Mouse (Mus musculus) adrenal gland, adult 18-20 months (tissue): ENCODE data around the gene Parp3. TPM values are rescaled to one million over a fixed set of nuclear protein-coding genes. Genes with fewer than 3 reads are reported as not detected.

ENCODE experiments used
- DNase-seq, 2 experiments: peaks; one replicate each; pipeline ENCODE4 v3.0.0; 2021 to 2022; ENCODE audit warnings: low spot score in 2 of 2
- total RNA-seq, 2 experiments: library from RNA; stranded (reverse); gene quantifications; 1 replicate in 1 of 2; 2 replicates in 1 of 2; pipeline ENCODE4 v1.2.3; 2021

Parp3 gene
- total RNA-seq, 2 experiments from 2014 or later = 35.9 to 63.4 TPM

DNA sequence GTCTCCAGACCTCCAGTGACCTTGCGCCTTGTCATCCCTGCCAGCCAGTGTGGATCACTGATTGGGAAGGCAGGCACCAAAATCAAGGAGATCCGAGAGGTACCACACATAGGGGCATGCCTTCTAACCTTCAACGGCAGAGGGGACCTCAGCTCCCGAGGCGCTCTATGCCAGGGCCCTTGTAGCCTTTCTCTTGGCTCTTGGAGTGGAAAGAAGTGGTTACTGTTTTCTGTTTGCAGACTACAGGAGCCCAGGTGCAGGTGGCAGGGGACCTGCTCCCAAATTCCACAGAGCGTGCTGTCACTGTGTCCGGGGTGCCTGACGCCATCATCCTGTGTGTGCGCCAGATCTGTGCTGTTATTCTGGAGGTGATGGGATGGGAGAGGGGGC, 15.7 kb downstream of the Parp3 start:
- no peak for DNase-seq

DNA sequence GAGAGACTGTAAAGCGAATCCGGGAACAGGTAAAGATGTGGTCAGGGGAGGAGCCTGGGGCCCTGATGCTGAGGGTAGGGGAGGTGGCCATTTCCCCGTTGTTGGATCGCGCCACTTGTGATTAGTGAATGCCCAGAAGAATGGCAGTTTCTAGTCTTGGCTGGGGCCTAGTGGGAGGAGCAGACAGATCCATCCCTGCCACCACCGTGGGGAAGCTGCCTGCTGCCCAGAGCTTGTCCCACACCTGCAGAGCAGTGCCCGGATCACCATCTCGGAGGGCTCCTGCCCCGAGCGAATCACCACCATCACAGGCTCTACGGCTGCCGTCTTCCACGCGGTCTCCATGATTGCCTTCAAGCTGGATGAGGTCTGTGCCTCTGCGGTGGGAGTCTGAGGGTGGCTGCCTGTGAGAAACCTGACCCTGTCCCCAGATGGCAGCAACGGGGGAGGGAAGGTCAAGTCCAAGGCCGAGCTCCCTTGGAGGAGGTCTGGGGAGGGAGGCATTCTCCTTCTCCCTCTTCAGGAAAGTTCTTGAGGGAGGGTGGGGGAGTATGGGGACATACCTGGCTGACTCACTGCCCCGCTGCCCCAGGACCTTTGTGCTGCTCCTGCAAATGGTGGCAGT, 16.2 kb downstream of the Parp3 start:
- no peak for DNase-seq

DNA sequence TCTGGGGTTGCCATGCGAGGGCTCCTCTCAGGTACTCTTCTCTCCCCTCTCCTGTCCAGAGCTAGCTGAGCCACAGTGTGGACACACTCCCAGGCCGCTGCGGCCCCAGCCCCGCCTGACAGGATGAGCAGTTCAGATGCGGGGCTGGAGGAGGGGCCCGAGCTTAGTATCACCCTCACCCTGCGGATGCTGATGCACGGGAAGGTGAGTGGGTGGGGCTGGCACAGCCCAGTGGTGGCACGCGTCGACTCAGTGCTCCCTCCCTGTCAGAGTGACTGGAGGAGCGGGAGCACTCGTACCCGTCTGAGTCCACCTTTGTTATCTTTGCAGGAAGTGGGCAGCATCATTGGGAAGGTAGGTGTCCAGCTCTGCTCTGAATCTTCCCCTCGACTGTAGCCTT, 16.8 kb downstream of the Parp3 start:
- no peak for DNase-seq

DNA sequence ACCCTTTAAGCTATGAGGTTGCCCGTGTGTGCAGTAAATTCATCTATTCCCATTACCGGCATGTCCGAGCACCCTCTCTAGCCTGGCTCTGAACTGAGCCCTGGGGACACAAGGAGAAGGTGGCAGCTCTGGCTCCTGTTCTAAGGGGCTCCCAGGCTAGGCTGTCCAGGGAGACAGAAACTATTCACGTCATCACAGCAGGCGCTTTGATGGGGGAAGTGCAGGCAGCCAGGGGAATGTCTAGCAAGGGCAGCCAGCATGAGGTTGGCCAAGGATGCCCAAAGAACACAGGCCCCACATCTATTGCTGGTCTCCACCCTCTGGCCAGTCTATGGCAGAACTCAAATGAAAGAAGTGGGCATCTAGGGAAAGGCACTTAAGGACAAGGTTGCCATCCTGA, 18.8 kb downstream of the Parp3 start:
- DNase-seq = no peak

DNA sequence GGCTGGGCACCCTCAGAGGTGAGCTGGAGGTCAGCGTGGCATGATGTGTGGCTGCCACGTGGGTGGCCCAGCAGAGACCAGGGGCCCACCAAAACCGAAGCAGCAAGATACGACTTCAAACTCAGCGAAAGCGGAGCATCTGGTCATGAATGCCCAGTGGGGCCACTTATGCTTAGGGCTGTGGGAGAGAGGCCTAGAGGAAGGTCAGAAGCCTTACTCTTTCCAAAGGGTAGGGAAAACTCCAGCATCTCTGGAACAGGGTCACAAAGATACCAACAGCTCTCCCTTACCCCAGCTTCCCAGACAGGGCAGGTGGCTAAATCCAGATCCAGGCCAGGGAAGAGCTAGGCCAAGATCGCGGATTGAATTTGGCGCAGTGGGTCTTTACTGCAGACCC, 19.6 kb downstream of the Parp3 start:
- no peak for DNase-seq

DNA sequence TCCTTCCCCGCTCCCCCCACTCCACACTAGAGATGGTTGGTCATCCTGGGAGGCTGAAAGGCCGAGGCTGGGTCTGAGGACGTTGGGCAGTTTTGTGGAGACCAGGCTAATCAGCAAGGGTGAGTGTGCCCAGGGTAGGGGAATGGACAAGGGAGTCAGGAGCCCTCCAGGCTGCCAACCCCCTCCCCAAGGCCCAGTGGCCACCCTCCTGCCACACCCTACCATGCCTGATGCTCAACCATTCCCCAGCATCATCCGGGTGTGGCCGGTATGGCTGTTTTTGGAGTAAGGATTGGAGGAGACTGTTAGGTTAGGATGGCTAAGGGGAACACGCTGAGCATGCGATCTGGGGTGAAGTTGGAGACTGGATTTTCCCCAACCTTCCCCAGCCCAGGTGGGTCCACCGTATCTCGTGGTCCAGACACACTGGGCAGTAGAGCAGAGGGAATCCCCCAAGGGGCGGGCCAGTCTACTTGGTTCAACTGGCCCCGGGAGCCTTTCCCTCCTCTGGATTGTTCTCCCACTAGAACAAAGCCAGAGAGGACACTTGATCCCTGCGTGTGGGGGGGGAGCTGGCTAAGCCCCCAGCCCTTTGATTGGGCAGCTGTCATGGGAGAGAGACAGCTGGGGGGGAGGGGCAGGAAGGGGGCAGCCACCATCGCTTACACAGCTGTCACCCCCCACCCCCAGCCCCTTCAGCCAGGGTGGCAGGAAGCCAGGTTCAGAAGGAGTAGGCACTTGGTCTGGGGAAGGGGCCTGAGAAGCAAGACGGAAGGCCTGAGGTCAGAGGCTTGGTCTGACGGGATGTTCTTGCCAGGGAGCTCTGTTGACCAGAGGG, 20.2 kb downstream of the Parp3 start:
- DNase-seq = no peak

DNA sequence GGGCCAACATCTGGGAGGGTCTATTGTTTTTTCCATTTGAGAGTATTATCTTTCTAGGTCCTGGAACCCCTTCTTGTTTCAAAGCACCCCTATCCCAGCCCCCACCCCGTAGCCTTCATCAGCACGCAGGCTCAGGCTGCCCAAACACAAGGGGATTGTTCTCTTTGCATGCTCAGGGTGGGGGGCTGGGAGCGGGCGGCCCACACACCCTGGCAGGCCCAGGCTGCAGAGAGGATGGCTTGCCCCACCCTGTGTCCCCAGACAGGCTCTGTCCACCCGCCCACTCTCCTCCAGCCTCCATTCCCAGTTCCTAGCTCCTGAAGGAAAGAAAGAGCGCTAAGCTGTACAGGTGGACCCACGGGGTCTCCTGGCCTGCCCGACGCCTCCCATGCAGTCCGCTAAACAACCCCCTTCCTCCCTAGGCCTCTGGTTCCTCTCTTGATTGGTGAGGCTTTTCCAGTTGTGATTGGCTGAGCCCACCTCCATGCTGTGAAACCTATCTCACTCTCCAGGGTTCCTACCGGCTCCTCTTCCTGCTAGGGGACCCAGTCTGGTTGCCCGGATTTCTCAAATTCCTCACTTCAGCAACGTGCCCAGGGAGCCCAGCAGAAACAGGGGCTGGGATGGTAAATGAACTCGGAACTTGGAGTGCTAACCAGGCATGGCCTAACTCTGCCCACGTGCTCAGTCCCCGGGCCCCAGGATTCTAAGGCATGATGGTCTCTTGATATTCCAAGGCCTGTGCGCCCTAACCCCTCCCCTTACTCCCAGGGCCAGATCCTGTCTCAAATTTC, 21.7 kb downstream of the Parp3 start:
- no peak for DNase-seq

DNA sequence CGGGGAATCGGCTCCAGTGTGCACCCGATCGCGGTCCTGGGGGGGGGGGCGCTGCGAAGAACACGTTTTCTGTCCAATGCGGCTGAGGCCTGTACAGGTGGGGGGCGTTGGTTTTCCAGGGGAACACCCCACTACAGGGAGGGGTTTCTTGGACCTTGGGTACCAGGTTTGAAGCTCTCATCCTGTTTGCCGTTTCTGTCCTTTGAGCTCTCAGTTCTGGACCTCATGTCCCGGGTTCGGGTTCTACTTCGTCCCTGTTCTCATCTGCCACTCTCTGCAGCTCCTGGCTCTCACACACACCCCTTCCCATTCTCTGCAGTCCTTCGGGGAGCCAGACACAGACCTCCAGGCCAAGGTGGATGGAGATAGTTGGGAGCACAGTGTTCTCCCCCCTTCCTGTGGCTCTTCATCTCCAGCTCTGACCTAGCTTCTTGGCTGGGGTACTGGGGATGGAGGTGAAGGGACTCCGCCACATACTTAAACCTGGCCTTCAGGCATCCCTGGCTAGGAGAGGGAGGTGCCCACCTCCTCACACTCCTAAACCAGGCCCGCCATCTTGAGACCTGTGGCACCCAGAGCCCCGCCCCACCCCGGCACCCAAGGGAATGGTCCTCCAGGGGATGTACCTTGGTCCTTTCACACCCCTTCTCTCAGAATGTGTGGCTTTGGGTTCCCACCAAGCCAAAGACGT, 22.5 kb downstream of the Parp3 start:
- no peak for DNase-seq

DNA sequence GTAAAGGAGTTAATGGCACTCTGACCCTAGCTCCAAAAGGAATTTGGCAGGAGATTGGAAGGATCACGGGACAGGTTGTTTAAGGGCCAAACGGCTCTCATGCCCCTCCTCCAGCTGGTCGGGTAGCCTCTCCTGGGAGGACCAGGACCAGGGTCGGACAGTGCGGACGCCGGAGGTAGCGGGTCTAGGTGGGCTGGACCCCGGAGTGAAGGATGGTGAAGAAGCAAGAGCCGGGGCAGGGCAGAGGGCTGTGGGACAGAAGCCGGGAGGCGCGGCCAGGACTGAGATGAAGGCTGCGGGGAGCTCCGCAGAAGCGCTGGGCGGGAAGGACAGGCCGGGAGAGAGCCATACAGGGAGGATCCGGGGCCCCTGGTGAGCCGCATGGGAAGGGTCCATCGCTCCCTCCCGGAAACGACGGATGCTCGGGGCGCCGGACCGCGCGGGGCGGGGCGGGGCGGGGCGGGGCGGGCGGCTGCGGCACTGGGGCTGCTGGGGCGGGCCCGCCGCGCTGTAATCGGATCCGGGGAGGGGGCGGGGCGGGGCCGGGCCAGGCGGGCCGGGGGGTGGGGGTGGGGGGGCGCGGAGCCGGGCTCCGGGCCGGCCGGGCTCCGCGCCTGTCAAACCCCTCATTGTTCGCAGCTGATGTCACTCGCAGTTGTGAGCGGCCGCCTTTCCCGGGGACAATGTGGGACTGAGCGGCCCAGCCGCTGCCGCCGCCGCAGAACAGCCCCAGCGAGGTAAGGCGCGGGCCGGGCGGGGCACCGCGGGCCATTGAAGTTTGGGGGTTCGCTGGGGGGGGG, 23.3 kb downstream of the Parp3 start, which contains the start of gene Pcbp4:
TSS of gene Pcbp4 (plus strand) at position 21 of the 800 bp plus-strand sequence.
- DNase-seq = peak; percentile 47 to 57

DNA sequence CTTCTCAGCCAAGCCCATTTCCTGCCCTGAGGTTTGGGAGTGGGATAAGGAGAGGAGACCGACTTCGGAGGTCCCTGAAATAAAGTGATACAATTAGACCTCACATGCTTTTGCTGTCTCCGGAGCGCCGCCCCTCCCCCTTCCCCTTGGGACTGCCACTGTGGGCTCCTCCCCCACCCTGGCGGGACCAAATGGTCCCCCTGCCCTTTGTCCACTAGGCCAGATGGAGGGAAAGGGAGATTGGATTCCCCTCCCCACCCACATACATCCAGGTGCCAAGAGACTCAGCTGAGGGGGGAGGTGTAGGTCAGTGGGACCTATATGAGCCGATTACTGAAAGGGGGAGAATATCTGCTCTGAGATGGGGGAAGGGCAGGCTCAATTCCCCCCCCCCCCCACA, 23.9 kb downstream of the Parp3 start:
- no peak for DNase-seq

DNA sequence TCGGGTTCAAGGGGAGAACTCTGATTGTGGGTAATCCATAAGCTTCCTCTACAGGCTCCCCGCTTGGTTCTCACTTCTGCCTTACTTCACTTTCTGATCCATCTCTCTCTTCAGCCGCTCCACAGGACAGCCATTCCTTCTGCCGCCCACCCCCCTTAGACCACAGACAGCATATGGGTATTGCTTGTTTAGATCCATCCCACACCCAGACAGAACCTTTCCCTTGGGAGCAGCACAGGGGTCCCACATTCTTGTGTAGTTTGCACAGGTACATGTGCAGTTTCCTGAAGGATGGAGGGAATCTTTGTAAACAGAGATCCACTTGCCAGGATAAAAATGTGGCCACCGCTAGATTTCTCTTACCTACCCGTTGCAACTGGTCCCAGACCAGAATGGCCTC, 24.4 kb downstream of the Parp3 start:
- DNase-seq = no peak

DNA sequence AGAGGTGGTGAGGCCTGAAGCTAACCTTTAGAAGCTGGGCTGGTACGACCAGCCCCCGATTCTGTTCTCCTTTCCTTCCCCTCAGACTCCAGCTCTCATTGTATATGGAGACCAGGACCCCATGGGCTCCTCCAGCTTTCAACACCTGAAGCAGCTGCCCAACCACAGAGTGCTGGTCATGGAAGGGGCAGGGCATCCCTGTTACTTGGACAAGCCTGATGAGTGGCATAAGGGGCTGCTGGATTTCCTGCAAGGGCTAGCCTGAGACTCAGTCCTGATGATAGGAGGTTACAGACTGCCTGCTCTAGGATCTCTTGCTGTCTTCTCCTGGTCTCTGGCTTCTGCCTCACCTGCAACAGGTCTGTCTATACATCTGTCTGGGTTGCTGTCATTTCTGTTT, 24.9 kb downstream of the Parp3 start:
- DNase-seq = no peak

DNA sequence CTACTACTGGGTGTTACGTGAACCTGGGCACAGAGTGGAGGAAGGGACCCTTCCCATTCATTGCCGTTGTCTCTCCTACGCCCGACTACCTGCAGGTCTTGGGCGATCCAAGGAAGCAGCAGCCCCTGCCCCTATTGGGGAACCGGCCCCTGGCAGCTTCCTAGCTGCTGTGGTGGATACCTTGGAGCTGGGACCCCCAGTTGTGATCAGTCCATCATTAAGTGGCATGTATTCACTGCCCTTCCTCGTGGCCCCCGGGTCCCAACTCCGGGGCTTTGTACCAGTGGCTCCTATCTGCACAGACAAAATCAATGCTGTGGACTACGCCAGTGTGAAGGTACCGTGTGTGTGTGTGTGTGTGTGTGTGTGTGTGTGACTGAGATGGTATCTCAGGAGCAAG, 25.5 kb downstream of the Parp3 start:
- DNase-seq = no peak

DNA sequence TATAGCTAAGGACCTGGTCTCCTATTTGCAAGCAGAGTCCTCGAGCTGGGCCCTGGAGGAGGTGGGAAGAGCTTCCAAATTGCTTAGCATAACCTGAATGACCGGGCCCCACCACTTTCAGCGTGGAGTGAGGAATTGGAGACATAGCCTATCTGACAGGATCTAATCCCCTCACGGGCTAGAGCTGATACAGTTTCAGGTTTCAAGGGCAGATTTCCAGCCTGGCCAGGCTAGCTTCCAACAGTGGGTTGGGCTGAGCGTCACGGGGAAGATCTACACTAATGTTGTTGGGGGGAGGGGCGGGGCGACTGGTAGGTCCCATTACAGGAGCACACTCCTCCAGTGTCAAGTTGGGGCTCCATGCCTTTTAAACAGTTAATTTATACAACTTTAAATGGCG, 26.1 kb downstream of the Parp3 start:
- peak in 1 of 2 experiments; percentile 45 for DNase-seq

DNA sequence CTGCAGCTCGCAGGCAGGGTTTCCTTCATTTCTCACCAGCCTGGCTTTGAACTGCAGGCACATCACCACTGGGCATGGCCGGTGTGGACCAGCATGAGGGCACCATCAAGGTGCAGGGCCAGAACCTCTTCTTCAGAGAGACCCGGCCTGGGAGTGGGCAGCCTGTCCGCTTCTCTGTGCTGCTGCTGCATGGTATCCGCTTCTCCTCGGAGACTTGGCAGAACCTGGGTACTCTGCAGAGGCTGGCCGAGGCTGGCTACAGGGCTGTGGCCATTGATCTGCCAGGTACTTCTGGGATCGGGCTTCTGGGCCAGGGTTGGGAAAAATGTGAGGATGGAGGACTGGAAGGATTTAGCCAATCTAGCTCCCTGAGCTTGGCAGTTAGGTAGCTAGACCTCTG, 26.8 kb downstream of the Parp3 start:
- no peak for DNase-seq

DNA sequence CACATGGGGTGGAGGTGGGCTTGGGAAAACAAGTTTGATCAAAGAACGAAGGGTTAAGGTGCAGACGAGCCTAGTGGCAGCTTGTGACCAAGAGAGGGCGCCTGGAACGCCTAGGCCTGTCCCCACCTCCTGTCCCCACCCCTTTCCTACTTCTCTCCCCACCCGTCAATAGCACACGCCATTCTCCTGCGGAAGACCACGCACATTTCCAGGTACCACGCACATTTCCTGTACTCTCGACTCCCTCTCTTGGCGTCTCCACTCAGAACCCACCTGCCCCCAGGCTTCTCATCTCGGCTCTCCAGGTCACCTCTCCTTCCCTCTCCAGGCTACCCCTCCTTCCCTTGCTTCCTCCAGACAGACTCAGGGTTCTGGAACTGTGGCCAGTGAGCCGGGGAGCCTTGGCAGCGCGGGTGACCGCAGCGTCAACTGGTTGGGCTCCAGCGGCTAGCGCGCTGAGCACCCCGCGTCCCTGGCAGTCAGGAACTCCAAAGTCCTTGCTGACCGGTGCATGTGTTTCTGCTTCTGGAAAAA, 28.2 kb downstream of the Parp3 start:
- DNase-seq = peak; percentile 64 to 72

DNA sequence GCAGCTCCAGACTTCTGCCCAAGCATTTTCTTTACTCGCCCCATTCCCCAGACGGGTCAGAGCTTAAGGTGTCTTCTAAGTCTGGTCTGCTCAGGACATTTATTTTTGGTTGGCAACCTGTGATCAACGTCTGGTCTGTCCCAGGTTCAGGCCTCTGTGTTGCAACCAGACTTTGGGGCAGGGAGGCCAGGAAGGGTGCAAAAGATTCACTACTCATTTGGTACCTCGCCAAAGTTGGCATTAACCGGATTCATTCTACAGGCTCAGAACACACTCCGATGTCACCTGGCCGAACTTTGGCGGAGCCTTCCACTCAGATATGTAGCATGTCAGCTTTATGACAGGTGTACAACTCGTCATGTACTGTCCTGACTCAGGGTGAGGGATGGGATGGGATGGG, 28.8 kb downstream of the Parp3 start:
- no peak for DNase-seq

DNA sequence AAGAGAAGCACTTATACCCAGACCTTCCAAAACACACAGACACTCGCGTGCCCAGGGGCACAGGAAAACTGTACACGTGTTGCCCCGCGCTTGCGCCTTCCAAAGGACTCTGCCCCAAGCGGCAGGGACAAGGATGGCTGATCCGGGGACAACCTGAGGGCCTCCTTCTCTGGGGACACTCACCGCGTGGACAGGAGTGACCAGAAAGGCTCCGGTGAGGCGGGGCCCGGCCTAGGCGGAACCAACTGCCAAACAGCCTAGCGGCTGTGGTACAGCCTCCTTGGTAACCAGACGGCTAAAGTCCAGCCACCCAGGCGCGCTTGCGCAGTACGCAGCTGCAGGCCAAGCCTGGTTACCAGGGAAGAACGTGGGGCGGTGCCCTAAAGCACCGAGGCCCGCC, 29.4 kb downstream of the Parp3 start, which contains the start of the genes Abhd14b and Abhd14a:
TSS of gene Abhd14b (plus strand) at position 112 of the 400 bp plus-strand sequence.
TSS of gene Abhd14a (minus strand) at position 331 of the 400 bp plus-strand sequence.
- DNase-seq = peak; percentile 92 to 93

DNA sequence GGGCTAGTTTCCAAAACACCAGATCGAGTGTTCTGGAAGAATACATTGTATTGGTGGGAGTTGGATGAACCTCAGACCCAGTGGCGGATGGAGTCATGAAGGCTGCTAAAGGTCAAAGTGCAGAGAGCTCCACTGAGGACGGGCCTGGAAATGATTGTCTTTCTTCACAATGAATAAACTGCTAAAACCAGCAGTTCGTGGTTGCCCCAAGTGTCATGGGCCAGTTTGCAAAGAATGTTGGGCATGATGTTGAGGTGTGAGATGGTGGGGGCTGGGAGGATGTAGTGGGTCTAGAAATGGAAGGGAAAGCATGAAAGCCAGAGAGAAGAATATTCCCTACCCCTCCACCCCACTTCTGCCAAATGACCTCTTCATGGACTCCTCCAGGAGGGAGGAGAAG, 31.9 kb downstream of the Parp3 start:
- DNase-seq = no peak

DNA sequence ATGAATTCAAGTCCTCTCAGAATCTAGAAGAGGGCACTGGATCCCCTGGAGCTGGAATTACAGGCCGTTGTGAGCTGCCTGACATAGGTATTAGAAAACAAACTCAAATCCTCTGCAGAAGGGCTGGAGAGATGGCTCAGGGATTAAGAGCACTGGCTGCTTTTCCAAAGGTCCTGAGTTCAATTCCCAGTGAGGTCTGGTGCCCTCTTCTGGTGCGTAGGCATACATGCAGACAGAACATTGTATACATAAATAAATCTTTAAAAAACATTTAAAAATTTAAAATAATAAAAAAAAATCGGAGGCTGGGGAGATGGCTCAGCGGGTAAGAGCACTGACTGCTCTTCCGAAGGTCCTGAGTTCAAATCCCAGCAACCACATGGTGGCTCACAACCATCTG, 34.1 kb downstream of the Parp3 start:
- no peak for DNase-seq
